Mouse (Mus musculus) megakaryocyte-erythroid progenitor cell, adult 5-6 weeks (primary cell): Measurements from ENCODE around the gene S100pbp. TPM values are rescaled to one million over a fixed set of nuclear protein-coding genes. Genes with fewer than 3 reads are reported as not detected.

Experiments
- ATAC-seq: replicated peaks from 2 replicates; pipeline ENCODE4 v1.8.0; 2016; ENCODE audit warnings: mild to moderate bottlenecking, inconsistent platforms; ENCODE audit not compliant: severe bottlenecking, poor library complexity, low FRiP score, low TSS enrichment
- total RNA-seq, 2 experiments: library from RNA; stranded (forward) in 1 of 2; stranded (reverse) in 1 of 2; fragments of 200-1000, 215-1000 nt in 1 of 2; fragments of >200 nt in 1 of 2; fragmentation: Nextera tagmentation in 1 of 2; gene quantifications; 2 replicates each; pipeline ENCODE4 v1.2.3; 2014 to 2017

Gene S100pbp
- total RNA-seq, 2 experiments from 2014 or later: 9.9 to 33.7 TPM

DNA sequence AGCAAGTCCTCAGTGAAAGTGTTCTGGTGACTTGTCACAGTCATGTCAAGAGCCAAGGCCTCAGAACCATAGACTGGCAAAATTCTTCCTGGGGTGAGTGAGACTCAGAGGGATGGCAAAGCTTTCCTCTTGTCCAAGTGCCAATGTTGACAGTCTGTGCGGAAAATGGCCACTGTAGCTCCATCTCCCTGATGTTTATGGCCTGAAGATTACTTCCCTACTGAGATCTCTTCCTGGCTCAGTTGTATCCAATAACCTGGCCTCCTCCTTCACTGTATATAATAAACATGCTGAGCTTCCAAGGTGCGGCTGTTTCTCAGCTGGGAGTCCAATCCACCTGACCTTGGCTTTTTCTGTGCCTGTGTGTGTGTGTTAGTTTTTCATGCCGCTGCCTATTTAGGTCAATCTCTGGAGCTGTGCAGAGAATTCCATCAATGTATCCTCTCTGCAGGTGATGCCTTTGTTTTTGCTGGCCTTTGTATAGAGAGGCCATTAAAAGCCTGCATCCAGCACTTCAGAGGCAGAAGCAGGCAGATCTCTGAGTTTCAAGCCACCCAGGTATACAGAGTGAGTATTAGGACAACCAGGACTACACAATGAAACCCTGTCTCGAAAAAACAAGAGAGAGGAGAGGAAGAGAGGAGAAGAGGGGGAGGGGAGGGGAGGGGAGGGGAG, 27.8 kb downstream of the S100pbp start:
- no peak for ATAC-seq

DNA sequence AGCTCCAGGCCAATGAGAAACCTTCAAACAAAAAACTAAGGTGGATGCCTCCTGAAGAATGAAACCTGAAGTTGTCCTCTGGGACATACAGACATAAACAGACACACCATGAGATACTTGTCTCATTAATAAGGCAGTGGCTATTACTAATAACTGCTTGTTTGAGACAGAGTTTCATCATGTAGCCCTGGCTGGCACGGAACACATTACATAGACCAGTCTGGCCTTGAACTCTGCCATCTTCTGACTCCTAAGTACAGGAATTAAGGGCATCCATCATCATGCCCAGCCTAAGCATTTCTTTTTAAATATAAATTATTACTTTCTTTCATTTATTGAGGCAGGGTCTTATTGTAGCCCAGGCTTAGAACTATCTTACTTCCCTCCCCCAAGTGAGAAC, 28.5 kb downstream of the S100pbp start:
- no peak for ATAC-seq

DNA sequence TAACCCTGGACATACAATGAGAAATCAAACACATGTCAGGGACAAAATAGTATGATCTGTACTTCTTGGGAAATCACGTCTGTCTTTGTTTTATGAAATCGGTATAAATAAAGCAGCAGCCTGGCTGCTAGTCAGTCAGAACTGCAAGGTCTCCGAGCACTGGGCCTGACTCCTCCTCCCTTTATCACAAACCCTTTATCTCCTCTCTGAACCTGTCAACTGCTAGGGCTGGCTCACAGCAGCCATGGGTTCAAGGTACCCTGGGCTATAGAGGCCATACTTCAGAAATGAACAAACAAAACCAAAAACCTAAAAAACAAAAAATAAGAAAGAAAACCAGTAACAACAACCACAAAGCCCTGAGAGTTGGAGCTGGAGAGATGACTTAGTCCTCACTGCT, 31.0 kb downstream of the S100pbp start:
- peak; percentile 96 for ATAC-seq

DNA sequence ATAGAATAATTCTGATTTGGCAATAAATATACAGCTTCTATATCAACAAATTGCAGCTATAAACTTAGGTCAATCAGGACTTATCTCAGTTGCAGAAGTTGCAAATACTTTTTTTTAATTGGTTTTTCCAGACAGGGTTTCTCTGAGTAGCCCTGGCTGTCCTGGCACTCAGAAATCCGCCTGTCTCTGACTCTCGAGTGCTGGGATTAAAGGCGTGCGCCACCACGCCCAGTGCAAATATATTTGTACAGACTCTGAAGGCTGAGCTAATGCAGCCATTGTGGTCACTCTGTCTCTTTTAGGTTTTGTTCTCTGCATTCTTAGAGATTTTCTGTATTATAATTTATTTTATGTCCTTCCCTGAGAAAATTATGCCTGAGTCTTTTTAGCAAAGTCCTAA, 32.0 kb downstream of the S100pbp start:
- no peak for ATAC-seq

DNA sequence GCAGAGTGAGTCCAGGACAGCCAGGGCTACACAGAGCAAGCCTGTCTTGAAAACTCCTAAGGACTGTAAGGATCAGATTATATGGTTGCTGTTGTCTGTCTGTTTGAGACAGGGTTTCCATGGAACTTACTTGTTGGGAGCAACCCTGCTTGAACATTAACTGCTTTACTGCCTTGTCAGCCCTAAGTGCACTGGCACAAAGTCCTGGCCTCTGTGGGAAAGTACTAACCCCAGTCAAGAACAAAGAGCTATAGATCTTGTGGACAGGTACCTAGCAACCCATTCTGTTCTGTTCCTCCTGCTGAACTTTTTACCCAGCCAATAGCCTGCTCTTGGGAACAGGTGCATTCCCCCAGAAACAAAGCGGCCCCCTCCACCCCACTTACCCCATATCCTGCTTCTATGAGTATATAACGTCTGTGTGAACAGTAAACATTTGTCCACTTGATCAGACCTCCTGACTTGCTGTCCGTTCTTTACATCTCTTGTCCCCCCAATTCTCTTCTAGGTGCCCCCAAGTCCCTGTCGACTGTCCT, 38.2 kb downstream of the S100pbp start:
- ATAC-seq: no peak

DNA sequence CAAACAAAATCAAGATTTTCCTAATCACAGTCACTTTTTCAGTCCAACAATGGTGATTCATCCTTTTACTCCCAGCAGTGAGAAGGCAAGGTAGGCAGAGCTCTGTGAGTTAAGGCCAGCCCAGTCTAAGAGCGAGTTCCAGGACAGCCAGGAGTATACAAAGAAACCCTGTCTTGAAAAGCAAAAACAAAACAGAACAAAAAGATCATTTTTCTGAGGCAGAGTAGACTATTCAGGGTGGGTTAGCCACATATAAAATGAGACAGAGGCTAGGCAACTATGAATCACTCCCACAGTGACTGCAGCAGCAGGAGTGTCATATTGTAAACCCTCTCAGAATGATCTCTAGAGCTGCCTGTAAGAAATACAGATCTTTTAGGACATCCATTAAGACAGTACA, 40.2 kb downstream of the S100pbp start:
- no peak for ATAC-seq

DNA sequence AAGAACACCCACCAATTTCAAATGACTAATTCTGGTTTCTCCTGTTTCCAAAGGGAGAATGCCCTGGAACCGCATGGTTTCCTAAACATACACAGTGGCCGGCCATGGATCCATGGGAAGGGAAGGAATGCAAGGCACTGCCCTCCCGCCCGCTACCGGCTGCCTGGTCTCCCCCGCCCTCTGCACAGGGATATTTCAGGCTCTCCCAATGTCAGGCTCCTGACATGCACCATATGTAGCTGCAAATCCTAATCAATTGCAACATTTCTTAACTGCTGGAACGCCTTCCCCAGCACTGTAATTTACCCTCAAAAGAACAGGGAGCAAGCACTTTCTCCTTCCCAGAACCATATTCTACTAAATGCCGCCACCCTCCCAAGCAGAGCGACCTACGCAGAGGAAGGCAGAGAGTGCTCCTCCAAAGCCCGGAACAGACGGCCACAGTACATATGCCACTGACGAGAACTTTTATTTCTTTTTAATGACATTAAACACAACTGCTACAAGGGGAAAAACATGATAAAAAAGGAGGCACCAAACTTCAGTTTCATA, 41.9 kb downstream of the S100pbp start:
- ATAC-seq: no peak

DNA sequence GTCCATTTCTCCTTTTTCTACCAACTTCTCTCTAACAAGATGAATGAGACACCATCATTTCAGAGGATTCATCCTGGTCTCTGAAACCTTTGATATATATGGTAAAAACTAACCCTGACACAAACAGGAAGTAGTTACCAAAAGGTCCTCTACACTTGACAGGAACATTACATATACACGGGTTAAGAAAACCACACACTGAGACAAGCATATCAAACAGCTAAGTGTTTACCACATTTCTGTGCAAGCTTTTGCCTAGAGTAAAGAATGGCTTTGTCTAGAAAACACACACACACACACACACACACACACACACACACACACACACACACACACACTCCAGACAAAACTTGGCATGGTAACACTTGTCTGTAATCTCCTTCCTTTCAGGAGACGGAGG, 43.1 kb downstream of the S100pbp start:
- no peak for ATAC-seq

DNA sequence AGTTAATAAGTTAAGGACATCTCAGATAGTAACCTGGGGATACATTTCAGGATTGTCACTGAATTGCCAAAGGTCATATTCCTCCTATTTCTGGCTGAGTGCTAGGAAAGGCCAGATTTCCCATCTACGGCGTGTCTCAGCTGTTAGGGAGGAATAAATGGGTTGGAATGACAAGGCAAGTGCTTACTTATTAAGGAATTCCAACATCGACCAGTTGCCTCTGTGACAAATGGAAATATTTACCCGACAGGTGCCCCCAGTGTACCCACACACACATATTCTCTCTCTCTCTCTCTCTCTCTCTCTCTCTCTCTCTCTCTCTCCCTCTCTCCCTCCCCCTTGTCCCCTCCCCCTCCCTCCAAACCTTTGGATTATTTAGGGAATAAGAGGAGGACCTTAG, 43.6 kb downstream of the S100pbp start:
- ATAC-seq: no peak

DNA sequence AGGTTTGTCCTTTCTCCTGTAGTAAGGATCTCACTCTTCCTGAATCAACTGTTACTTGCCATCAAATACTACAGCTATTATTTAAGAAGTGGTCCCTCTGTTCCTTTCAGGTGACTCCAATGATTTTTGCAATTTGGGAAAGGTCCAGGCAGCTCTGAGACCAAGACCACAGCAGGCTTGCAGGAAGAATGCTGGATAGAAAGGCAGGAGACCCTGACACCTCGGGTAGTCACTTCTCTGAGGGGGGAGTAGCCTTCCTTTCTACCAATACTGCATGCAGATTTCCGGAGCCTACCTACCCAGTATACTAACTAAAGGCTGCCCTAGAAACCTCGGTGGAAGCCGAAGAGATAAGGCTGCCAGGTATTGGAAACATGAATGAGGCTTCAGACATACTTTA, 44.1 kb downstream of the S100pbp start:
- no peak for ATAC-seq

DNA sequence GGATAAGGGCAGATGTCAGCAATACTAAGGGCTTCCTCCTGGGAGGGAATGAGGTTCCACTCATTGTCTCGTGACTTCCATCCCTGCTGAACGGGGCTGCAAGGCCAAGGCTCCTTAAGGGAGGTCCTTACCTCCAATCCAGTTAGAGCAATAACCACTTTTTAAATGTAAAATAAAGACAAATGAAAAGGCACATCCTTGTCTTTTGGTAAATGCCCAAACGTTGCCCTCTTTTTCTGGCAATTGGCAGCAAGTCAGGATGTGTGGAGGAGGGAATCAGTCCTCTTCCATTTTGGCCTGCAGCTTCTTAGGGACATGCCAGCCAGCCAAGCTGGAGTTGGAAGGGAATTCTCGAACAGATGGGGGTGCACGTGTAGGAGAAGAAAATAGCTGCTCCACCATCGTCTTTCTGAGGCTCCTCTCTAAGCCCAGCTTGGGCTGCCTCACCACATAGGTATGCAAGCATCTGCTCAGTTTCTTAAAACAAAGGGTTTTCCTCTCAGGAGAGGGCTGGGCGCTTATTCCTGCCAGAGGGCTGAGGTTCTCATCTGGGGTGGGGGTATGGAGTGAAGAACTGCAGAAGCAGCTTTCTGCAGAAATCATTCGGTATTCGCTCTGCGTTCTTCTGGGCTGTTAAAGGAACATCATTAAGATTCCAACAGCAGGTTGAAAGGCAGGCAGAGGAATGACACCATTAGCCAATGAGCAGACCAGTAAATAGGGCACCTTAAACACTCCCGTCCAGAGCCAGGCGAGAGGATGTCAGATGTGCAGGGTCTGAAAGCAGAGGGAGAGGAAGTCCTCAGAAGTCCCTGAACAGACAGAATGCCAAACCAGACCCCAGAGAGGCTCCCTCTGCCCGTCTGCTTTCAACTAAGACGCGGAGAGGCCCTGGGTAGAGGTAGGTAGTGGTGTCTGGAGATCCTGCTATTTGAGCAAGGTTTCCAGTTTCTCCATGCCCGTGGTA, 44.8 kb downstream of the S100pbp start:
- ATAC-seq: no peak

DNA sequence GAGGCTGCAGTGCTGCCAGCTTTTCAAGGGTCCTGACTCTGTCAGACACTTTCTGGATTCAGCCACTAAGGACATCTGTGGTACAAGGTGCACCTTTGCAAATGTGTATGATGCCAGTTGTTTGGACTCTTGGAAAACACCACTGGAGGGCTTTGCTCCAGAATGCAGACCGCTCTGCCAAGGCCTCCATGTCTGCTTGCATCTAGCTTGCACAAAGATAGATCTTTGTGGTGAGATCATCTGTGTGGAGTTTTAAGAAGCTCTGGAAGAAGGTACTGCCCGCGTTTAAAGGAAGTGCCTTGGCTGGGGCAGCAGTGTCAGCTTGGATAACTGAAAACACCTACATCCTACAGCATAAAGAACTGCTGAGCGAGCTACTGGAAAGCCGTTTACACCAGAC, 46.0 kb downstream of the S100pbp start:
- ATAC-seq: no peak

DNA sequence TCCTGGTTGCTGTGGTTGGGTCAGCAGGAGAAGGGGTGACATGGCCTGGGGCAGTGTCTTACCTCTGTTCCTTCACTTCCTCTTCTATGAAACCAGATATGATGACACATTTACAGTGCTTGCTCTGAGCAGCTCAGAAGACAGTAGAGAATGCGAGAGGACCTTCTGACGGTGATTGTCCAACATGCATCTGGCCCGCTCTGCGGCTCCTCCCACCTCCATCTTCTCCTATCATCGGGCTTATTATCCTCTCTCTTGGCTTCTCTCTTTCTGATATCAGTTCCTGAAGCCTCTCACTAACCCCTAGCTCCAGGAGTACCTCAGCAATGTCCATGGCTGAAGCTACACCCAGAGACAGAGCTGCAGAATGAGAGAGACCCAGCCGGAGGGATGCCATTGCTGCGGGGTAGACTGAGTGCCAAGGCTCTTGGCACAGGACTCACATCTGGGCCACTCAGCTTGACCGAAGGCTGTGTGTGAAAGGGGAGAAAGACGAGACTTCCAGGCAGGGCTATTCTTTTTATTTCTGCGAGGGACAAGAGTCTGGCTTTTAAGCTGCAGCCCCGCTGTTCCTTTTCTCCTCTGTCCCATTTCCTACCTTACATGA, 47.0 kb downstream of the S100pbp start:
- no peak for ATAC-seq

DNA sequence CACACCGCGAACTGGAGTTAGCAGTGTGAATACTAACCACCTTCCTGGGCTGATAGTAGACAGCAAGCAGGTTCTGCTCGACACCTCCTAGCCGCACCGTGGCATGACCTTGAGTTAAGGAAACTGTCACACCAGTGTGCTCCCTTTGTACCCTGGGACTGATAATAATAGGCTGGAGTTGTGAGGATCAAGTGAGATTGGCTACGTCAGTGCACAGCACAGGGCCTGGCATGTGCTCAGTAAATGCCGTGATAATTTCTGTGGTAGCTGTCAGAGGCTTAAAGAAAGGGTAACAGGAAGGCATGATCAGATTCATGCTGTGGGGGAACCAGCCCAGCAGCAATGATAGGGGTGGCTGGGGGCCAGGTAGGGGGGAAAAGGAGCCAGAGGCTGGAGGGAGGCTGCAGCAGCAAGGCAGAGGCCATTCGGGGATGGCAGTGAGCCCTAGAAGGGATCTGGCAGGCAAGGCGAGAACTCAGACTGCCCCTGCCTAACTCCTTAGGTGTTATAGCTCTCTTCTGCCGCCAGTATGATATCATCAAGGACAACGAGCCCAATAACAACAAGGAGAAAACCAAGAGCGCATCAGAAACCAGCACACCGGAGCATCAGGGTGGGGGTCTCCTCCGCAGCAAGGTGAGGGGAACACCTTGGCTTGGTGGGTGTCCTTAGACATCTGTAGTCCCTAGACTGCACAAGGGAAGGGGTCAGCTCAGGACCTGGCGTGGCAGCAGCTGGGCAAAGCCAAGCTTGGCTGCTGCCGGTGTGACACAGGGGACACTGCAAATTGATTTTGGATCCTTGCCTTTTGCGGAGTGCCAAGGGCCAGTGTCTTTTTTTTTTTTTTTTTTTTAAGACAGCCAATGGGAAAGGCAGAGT, 47.7 kb downstream of the S100pbp start:
- peak; percentile 56 for ATAC-seq

DNA sequence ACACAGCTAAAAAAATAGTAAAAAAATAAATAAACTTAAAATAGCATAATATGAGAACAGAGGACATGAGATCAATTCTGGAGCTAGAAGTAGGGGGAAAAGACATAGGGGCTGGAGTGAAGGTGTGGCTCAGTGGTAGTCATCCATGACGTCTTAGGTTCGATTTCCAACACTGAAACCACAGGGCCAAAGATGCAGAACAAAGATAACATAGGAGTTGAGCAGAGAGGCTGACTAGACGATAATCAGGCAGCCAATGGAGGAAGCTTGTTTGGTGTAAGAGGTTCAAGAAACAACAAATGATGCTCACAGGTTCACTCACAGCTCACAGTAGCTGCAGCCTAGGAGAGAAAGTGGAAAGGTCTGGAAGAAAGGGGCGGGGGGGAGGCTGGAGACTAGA, 48.7 kb downstream of the S100pbp start:
- 0 out of 2 replicates have a peak, but pooled peaks have one; percentile 27 for ATAC-seq

DNA sequence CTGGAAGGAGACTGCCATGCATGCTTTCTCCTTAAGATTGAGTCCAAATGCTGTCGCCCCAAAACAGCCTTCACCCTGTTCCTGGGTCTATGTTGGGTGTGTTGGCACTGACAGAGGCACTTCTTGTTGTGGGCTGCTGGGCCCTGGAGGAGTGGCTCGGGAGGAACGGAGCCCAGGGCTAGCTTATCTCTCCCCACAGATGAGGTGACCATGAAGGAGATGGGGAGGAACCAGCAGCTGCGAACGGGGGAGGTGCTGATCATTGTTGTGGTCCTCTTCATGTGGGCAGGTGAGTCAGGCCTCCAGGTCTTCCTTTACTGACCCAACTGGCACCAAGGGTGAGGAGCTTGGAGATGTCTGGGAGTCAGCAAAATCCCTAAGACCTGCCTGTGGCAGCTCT, 49.9 kb downstream of the S100pbp start:
- ATAC-seq: peak; percentile 71

DNA sequence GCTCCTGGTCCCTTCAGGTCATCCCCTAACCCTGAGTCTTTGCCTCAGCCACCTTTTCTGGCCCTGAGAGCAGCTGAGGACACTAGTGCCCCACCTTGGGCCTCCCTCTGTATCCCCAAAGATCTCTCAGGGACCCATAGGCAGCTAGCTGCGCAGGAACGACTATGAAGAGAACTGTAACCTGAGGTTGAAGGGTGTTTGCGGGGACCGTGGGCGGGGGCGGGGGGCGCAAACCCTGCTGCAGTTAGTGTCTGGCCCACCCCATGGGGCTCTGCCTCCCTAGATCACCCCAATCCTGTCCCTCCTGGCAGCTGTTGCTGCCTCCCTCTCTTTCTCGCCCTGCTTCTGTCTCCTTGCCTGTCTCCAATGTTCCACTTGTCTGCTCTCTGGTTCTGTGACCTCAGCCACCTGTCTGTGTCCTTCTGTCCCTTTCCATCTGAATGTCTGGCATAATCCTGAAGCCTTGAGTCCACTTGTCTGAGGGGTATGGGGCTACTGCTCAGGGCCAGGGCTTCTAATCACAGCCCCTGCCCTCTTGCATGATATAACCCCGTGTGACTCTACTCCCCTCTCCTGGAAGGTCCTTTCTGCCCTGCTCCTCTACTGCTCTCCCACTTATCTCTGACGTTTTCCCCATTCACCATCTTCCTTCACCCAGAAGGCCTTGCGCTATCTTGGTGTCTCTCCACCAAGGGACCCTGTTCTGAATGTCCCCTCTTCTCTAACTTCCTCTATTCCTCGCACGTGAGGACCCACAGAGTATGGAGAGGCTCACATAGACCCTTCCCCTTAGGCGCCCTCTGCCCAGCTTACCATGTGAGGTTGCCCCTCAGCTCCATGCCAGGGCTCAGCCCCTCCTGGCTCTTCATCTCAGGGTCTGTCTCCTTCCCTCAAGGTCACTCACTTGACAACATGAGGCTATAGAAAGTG, 51.9 kb downstream of the S100pbp start:
- no peak for ATAC-seq
